Comparison of ENCODE assay signal across 26 mouse cellular contexts in genomic region chr3:109478297-109478696, GRCm38 (mm10).
A peak's percentile ranks its signal among the peaks of the same experiment; 100 is the strongest.
DNase-seq lines count a peak whose midpoint lies in the region; ATAC-seq and TF ChIP-seq lines count a peak whose summit lies in the region.
"Had no signal": no experiment of that assay in that cellular context is flagged by ENCODE, and none has a peak within 500 bp of the region (broad histone marks: within the 10 kb centered on the region; RNA-seq: fewer than 3 reads in every experiment).

No protein-coding gene starts in this region.

- H3K9ac ChIP-seq in liver, adult 2 months (ENCODE audit: low read depth, low read length), result no peak overlapping the region
- no peak overlapping the region for H3K9ac ChIP-seq in liver, postnatal 0 days (replicated peaks)
- H3K9ac ChIP-seq: embryonic facial prominence, embryonic 13.5 days; forebrain, embryonic 12.5 days; forebrain, embryonic 15.5 days; heart, embryonic 13.5 days; hindbrain, embryonic 12.5 days; hindbrain, embryonic 15.5 days had no signal

- no peak overlapping the region for H3K4me3 ChIP-seq in liver, adult 2 months (ENCODE audit: insufficient read depth, low read depth, low read length)
- no peak overlapping the region for H3K4me3 ChIP-seq in liver, postnatal 0 days (ENCODE audit: low read depth, low read length)
- H3K4me3 ChIP-seq: embryonic facial prominence, embryonic 10.5 days; embryonic facial prominence, embryonic 13.5 days; erythroblast, embryonic 14.5 days; forebrain, embryonic 12.5 days; forebrain, embryonic 15.5 days; heart, embryonic 13.5 days; hindbrain, embryonic 12.5 days; hindbrain, embryonic 15.5 days had no signal

- ATAC-seq in liver, postnatal 0 days, result no peak
- peak; percentile 51 for ATAC-seq in common myeloid progenitor, adult 5-6 weeks (replicated peaks; ENCODE audit: low read depth, poor library complexity, severe bottlenecking)
- peak; percentile 69 for ATAC-seq in megakaryocyte, adult 5-6 weeks (ENCODE audit: poor library complexity, severe bottlenecking)
- ATAC-seq: activated CD4-positive, CD25-positive, alpha-beta regulatory T cell, adult 4 months; forebrain, embryonic 15.5 days had no signal

- H3K9me3 ChIP-seq in liver, postnatal 0 days (ENCODE audit: low read length), result no peaks in the 10 kb centered on the region
- H3K9me3 ChIP-seq: embryonic facial prominence, embryonic 10.5 days; embryonic facial prominence, embryonic 13.5 days; forebrain, embryonic 12.5 days; forebrain, embryonic 15.5 days; heart, embryonic 13.5 days; hindbrain, embryonic 12.5 days; hindbrain, embryonic 15.5 days had no signal

- no peaks in the 10 kb centered on the region for H3K27me3 ChIP-seq in liver, adult 2 months (ENCODE audit: control insufficient read depth, insufficient read depth, low read length)
- no peaks in the 10 kb centered on the region for H3K27me3 ChIP-seq in liver, postnatal 0 days (ENCODE audit: insufficient read depth, low read length)
- H3K27me3 ChIP-seq: embryonic facial prominence, embryonic 13.5 days; forebrain, embryonic 12.5 days; forebrain, embryonic 15.5 days; heart, embryonic 13.5 days; hindbrain, embryonic 12.5 days; hindbrain, embryonic 15.5 days had no signal

- H3K27ac ChIP-seq in liver, adult 2 months (replicated peaks; ENCODE audit: insufficient read depth, low read depth, low read length), result no peak overlapping the region
- H3K27ac ChIP-seq in liver, postnatal 0 days (ENCODE audit: low read depth), result no peak overlapping the region
- H3K27ac ChIP-seq: embryonic facial prominence, embryonic 10.5 days; embryonic facial prominence, embryonic 13.5 days; forebrain, embryonic 12.5 days; forebrain, embryonic 15.5 days; heart, embryonic 13.5 days; hindbrain, embryonic 12.5 days; hindbrain, embryonic 15.5 days had no signal

- 66% methylated on average over 4 of the region's 4 CpGs for WGBS in liver, adult 2 months
- WGBS in liver, postnatal 0 days (ENCODE audit: insufficient replicate concordance), result 50% methylated on average over 4 of the region's 4 CpGs

- peak; percentile 13 for DNase-seq in liver, adult 2 months (ENCODE audit: extremely low read depth, low read depth, low spot score)
- no peak for DNase-seq in liver, postnatal 0 days
- DNase-seq in 416B (ENCODE audit: low read depth), result peak; percentile 82
- DNase-seq in kidney, adult 8-10 months, result no peak
- no peak for DNase-seq in ovary, postnatal 36 days (ENCODE audit: low spot score)
- DNase-seq in frontal cortex, adult 2 months (ENCODE audit: extremely low spot score in 1 of 2, low spot score in 1 of 2), result no peak
- DNase-seq: adrenal gland, postnatal 10 days; adrenal gland, postnatal 36 days; cerebellum, adult 11 months; cerebellum, adult 2 months; cerebellum, adult 9-11 months; cerebellum, postnatal 25 days; embryo, embryonic 11 days; gastrocnemius, postnatal 14 days; heart, adult 18-20 months had no signal

- no peaks in the 10 kb centered on the region for H3K79me2 ChIP-seq in liver, adult 2 months (ENCODE audit: control insufficient read depth, insufficient read depth, low read length)

- H3K36me3 ChIP-seq in liver, adult 2 months (ENCODE audit: control insufficient read depth, insufficient read depth, low read length), result no peaks in the 10 kb centered on the region
- H3K36me3 ChIP-seq in liver, postnatal 0 days (replicated peaks; ENCODE audit: insufficient read depth, low read length), result no peaks in the 10 kb centered on the region
- H3K36me3 ChIP-seq: embryonic facial prominence, embryonic 10.5 days; embryonic facial prominence, embryonic 13.5 days; forebrain, embryonic 12.5 days; forebrain, embryonic 15.5 days; heart, embryonic 13.5 days; hindbrain, embryonic 12.5 days; hindbrain, embryonic 15.5 days had no signal

- TF ChIP-seq CTCF in liver, adult 2 months (IDR thresholded peaks at IDR 0.05; ENCODE audit: low read depth, low read length), result no peak
- TF ChIP-seq CTCF in liver, postnatal 0 days (IDR thresholded peaks at IDR 0.05; ENCODE audit: low read depth), result no peak

- TF ChIP-seq EP300 in liver, postnatal 0 days (IDR thresholded peaks at IDR 0.05; ENCODE audit: low read depth), result no peak

- no peak for TF ChIP-seq POLR2A in liver, adult 2 months (IDR thresholded peaks at IDR 0.05; ENCODE audit: extremely low read depth, insufficient read depth, low read length)

- H3K4me2 ChIP-seq in liver, postnatal 0 days (ENCODE audit: low read depth, low read length), result no peak overlapping the region
- H3K4me2 ChIP-seq: embryonic facial prominence, embryonic 13.5 days; forebrain, embryonic 12.5 days; forebrain, embryonic 15.5 days; heart, embryonic 13.5 days; hindbrain, embryonic 12.5 days; hindbrain, embryonic 15.5 days had no signal

- H3K4me1 ChIP-seq in liver, adult 2 months (ENCODE audit: control insufficient read depth, insufficient read depth, low read length), result no peaks in the 10 kb centered on the region; the same call in none of the 2 replicates
- 0 out of 2 replicates have a peak, but pooled peaks cover 2% of the 10 kb centered on the region for H3K4me1 ChIP-seq in liver, postnatal 0 days (ENCODE audit: insufficient read depth)
- H3K4me1 ChIP-seq: embryonic facial prominence, embryonic 10.5 days; embryonic facial prominence, embryonic 13.5 days; forebrain, embryonic 12.5 days; forebrain, embryonic 15.5 days; hindbrain, embryonic 12.5 days had no signal

Comparison
In these comparisons a context has a peak if more than half of its experiments do, and no peak if none do; other contexts are left out.
1. DNase-seq: peak in liver, adult 2 months (single experiment) and 416B (single experiment); none in liver, postnatal 0 days (single experiment), kidney, adult 8-10 months (0 of 2), ovary, postnatal 36 days (single experiment) and frontal cortex, adult 2 months (0 of 2).